Mouse (Mus musculus): ENCODE data around the gene Acaa1b. TPM values are rescaled to one million over a fixed set of nuclear protein-coding genes. Genes with fewer than 3 reads are reported as not detected.

The Acaa1b gene
- polyA plus RNA-seq (2015; fragmentation: Nextera tagmentation; extraction: Ambion mirVana): 16.4 and 17.5 TPM in 2 replicates

DNA sequence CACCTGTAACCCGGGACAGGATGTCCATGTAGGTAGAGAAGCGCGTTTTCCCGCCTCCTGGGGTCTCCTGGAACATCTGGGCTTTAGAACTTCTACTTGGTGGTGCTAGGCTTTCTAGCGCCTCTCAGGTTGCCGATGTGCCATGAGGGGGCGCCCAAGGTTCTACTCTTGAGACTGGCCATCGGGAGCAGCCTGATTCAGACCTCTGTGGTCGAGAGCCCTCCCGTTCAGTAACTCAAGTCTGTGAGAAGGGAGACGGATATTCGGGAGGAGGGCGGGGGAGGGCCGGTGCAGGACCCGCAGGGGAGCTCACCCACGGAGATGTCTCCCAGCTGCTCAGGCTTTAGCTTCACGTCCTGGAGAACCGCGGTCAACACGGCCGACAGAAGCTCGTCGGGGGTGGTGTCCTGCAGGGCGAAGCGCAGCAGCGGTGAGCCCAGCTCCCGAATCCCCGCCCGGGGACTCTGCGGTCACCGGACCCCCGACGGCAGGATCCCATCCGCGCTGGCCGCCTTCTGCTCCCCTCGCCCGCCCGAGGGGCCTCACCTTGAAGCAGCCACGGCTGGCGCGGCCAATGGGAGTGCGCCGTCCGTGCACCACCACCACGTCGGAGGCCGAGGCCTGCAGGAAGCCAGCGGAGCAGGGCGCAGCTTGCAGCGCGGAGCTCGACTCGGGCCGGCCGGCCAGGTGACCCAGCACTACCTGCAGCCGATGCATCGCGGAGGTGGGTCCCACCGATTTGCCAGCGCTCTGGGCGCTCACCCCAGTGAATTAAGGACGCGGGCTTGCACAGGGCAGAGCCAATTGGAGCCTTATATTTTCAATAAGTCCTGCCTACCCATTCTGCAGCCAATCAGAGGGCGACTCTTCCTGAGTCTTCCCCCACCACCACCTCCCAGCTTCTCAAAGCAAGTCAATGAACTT is at the start of gene Acaa1b:
Gene Acaa1b, minus strand, starts transcription at position 816 of the 924 bp plus-strand sequence.
- no peaks in the 10 kb centered on the region; the same call in 1 of the 2 replicates for H3K36me3 ChIP-seq (ENCODE audit: control insufficient read depth, insufficient read depth)
- H3K4me1 ChIP-seq (replicated peaks; ENCODE audit: control insufficient read depth, insufficient read depth, low read length): no peaks in the 10 kb centered on the region; the same call in 1 of the 2 replicates
- peak; percentile 84 for TF ChIP-seq CTCF (IDR thresholded peaks at IDR 0.05; ENCODE audit: low read depth)
- WGBS: under 1% methylated on average over 57 of the region's 65 CpGs
- peak within 1 kb of the TSS; percentile 74 for H3K4me2 ChIP-seq (replicated peaks; ENCODE audit: low read depth)
- no peaks in the 10 kb centered on the region for H3K9me3 ChIP-seq (ENCODE audit: control insufficient read depth)
- peak within 1 kb of the TSS; percentile 40 for H3K4me3 ChIP-seq (ENCODE audit: low read depth, low read length)
- H3K9ac ChIP-seq (ENCODE audit: low read depth, low read length): peak within 1 kb of the TSS; percentile 26; the same call in 1 of the 2 replicates
- H3K27me3 ChIP-seq (replicated peaks; ENCODE audit: control insufficient read depth, insufficient read depth, low read length): no peaks in the 10 kb centered on the region
- ATAC-seq: peak; percentile 79
- H3K27ac ChIP-seq (ENCODE audit: low read depth, low read length): no peak within 1 kb of the TSS

DNA sequence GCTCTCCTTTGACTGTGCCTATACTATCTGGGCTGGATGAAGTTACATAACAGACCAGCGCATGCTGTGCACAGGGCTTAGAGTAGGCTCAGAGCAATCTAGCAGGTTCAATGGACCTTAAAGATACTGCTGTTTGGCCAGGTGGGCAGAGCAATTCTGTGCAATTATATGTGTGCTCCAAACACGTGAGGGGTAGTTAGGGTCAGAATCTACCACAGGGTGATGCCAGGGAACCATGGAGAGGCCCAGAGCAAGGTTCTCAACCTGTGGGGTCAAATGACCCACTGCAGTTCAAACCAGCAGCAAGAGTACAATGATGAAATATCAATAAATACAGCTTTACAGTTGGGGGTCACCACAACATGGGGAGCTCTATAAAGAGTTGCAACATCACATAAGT is 49.8 kb upstream of the Acaa1b start:
- H3K4me3 ChIP-seq (ENCODE audit: low read depth, low read length): no peak overlapping the region
- no peaks in the 10 kb centered on the region for H3K27me3 ChIP-seq (replicated peaks; ENCODE audit: control insufficient read depth, insufficient read depth, low read length)
- H3K9ac ChIP-seq (ENCODE audit: low read depth, low read length): no peak overlapping the region
- H3K4me2 ChIP-seq (replicated peaks; ENCODE audit: low read depth): no peak overlapping the region
- H3K27ac ChIP-seq (ENCODE audit: low read depth, low read length): no peak overlapping the region
- no peak for TF ChIP-seq CTCF (IDR thresholded peaks at IDR 0.05; ENCODE audit: low read depth)
- H3K9me3 ChIP-seq (ENCODE audit: control insufficient read depth): no peaks in the 10 kb centered on the region
- ATAC-seq: no peak
- no peaks in the 10 kb centered on the region for H3K36me3 ChIP-seq (ENCODE audit: control insufficient read depth, insufficient read depth)
- H3K4me1 ChIP-seq (replicated peaks; ENCODE audit: control insufficient read depth, insufficient read depth, low read length): no peaks in the 10 kb centered on the region
- WGBS: 62% methylated on average over 2 of the region's 2 CpGs

- Histone ChIP-seq H3K36me3 (ENCODE audit: control insufficient read depth, insufficient read depth) (no peaks in the 10 kb centered on the region), H3K4me2 (replicated peaks; ENCODE audit: low read depth) (no peak overlapping the region), H3K4me1 (replicated peaks; ENCODE audit: control insufficient read depth, insufficient read depth, low read length) (no peaks in the 10 kb centered on the region), H3K9ac (ENCODE audit: low read depth, low read length) (no peak overlapping the region), H3K4me3 (ENCODE audit: low read depth, low read length) (no peak overlapping the region), H3K27ac (ENCODE audit: low read depth, low read length) (no peak overlapping the region), H3K27me3 (replicated peaks; ENCODE audit: control insufficient read depth, insufficient read depth, low read length) (no peaks in the 10 kb centered on the region), H3K9me3 (ENCODE audit: control insufficient read depth) (no peaks in the 10 kb centered on the region)
- no peak for ATAC-seq
- no peak for TF ChIP-seq CTCF (IDR thresholded peaks at IDR 0.05; ENCODE audit: low read depth)
- WGBS: 90% methylated on average over 5 of the region's 5 CpGs
These were observed 48.9 kb upstream of the Acaa1b start for GRCm38 (mm10) chr9:119205756-119206155.

DNA sequence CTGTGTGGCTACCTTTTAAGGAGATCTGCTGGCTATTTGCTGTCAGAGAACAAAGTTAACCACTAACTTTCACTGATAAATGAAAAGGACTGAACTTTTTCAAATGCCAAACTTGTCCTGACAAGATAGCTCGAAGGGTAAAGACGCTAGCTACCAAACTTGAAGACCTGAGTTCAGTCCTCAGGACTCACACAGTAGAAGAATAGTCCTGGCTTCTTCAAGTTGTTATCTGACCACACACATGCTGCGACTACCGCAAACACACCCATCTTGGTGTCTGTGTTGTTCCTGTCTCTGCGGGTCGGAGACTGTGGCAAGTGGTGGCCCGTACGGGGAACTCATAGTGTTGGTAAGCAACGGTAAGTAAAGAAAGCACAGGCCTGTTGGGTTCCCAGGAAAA is 46.7 kb upstream of the Acaa1b start:
- no peaks in the 10 kb centered on the region for H3K9me3 ChIP-seq (ENCODE audit: control insufficient read depth)
- 96% methylated on average over 9 of the region's 9 CpGs for WGBS
- TF ChIP-seq CTCF (IDR thresholded peaks at IDR 0.05; ENCODE audit: low read depth): no peak
- H3K36me3 ChIP-seq (ENCODE audit: control insufficient read depth, insufficient read depth): no peaks in the 10 kb centered on the region
- no peak for ATAC-seq
- H3K9ac ChIP-seq (ENCODE audit: low read depth, low read length): no peak overlapping the region
- no peaks in the 10 kb centered on the region for H3K27me3 ChIP-seq (replicated peaks; ENCODE audit: control insufficient read depth, insufficient read depth, low read length)
- no peaks in the 10 kb centered on the region for H3K4me1 ChIP-seq (replicated peaks; ENCODE audit: control insufficient read depth, insufficient read depth, low read length)
- no peak overlapping the region for H3K4me2 ChIP-seq (replicated peaks; ENCODE audit: low read depth)
- no peak overlapping the region for H3K4me3 ChIP-seq (ENCODE audit: low read depth, low read length)
- H3K27ac ChIP-seq (ENCODE audit: low read depth, low read length): no peak overlapping the region

- Histone ChIP-seq H3K36me3 (ENCODE audit: control insufficient read depth, insufficient read depth) (no peaks in the 10 kb centered on the region), H3K4me1 (replicated peaks; ENCODE audit: control insufficient read depth, insufficient read depth, low read length) (no peaks in the 10 kb centered on the region), H3K4me2 (replicated peaks; ENCODE audit: low read depth) (no peak overlapping the region), H3K9me3 (ENCODE audit: control insufficient read depth) (no peaks in the 10 kb centered on the region), H3K9ac (ENCODE audit: low read depth, low read length) (no peak overlapping the region), H3K4me3 (ENCODE audit: low read depth, low read length) (no peak overlapping the region), H3K27me3 (replicated peaks; ENCODE audit: control insufficient read depth, insufficient read depth, low read length) (no peaks in the 10 kb centered on the region), H3K27ac (ENCODE audit: low read depth, low read length) (no peak overlapping the region)
- no peak for ATAC-seq
- 80% methylated on average over 5 of the region's 5 CpGs for WGBS
- TF ChIP-seq CTCF (IDR thresholded peaks at IDR 0.05; ENCODE audit: low read depth): no peak
These were observed 44.8 kb upstream of the Acaa1b start for GRCm38 (mm10) chr9:119201653-119202052.

DNA sequence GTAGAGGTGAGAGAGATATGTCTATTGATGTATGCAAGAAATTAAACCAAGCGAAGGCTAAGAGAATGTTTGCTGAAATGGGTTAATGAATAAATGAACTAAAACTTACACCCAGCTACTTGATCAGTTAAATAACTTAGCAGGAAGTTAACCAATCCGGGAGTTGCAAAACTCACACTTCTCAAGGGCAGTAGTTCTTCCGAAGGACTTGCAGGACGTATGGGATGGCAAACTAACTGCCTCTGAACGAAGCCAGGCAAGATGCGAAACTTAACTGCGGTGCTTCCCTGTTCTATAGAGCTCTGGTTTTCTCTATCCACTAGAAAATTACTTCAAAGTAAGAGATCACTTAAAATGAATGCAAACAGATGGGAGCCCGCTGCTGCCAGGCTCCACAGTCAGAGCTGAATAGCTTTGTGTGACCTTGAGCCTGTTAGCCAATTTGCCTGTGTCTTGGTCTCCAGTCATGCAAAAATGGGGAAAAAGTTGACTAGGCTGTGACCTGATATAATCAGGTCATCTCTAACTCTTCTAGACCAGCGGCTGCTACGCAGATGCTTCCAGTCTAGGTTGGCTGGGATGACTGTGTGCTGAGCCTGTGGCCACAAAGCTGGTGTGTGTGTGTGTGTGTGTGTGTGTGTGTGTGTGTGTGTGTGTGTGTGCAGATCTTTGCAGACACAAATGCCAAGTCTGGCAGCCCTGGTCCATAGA is 42.4 kb upstream of the Acaa1b start:
- no peaks in the 10 kb centered on the region for H3K36me3 ChIP-seq (ENCODE audit: control insufficient read depth, insufficient read depth)
- no peak overlapping the region for H3K4me3 ChIP-seq (ENCODE audit: low read depth, low read length)
- H3K4me1 ChIP-seq (replicated peaks; ENCODE audit: control insufficient read depth, insufficient read depth, low read length): no peaks in the 10 kb centered on the region
- TF ChIP-seq CTCF (IDR thresholded peaks at IDR 0.05; ENCODE audit: low read depth): no peak
- H3K27ac ChIP-seq (ENCODE audit: low read depth, low read length): no peak overlapping the region
- no peak overlapping the region for H3K4me2 ChIP-seq (replicated peaks; ENCODE audit: low read depth)
- no peaks in the 10 kb centered on the region for H3K9me3 ChIP-seq (ENCODE audit: control insufficient read depth)
- ATAC-seq: no peak
- WGBS: 72% methylated on average over 10 of the region's 10 CpGs
- no peaks in the 10 kb centered on the region for H3K27me3 ChIP-seq (replicated peaks; ENCODE audit: control insufficient read depth, insufficient read depth, low read length)
- no peak overlapping the region for H3K9ac ChIP-seq (ENCODE audit: low read depth, low read length)
